Mouse (Mus musculus) heart, embryonic 10.5 days (tissue): ENCODE results near the gene Prnd. TPM values are rescaled to one million over a fixed set of nuclear protein-coding genes. Genes with fewer than 3 reads are reported as not detected.

Source experiments
- DNase-seq: peaks from one replicate; pipeline ENCODE4 v3.0.0-alpha.2; 2017; ENCODE audit warnings: low spot score
- H3K27ac ChIP-seq: fragments of 300-500 bp; sonication (generic); 2 replicates; pipeline ENCODE4 v1.5.1; 2016; ENCODE audit warnings: mild to moderate bottlenecking
- H3K27me3 ChIP-seq: fragments of 300-500 bp; sonication (generic); 2 replicates; pipeline ENCODE4 v1.6.1; 2016; ENCODE audit warnings: mild to moderate bottlenecking; ENCODE audit not compliant: poor library complexity, insufficient read depth, severe bottlenecking
- H3K36me3 ChIP-seq: fragments of 300-500 bp; sonication (generic); 2 replicates; pipeline ENCODE4 v1.6.1; 2016; ENCODE audit warnings: mild to moderate bottlenecking, moderate library complexity
- H3K4me1 ChIP-seq: fragments of 300-500 bp; sonication (generic); 2 replicates; pipeline ENCODE4 v1.6.1; 2016; ENCODE audit warnings: mild to moderate bottlenecking
- H3K4me3 ChIP-seq: fragments of 300-500 bp; sonication (generic); 2 replicates; pipeline ENCODE4 v1.5.1; 2016; ENCODE audit warnings: mild to moderate bottlenecking, moderate library complexity
- H3K9me3 ChIP-seq: fragments of 300-500 bp; sonication (generic); 2 replicates; pipeline ENCODE4 v1.6.1; 2016; ENCODE audit warnings: mild to moderate bottlenecking, moderate library complexity
- WGBS: fragments of 180-500 bp; shearing (Covaris S2); methylation state at CpG from one replicate; pipeline ENCODE4 v1.1.7; 2016; 5-methylcytosine and 5-hydroxymethylcytosine counted together
- polyA plus RNA-seq: library from polyadenylated mRNA; unstranded; fragments of >200 nt; fragmentation: Nextera tagmentation; extraction: Ambion mirVana; gene quantifications from 2 replicates; pipeline ENCODE4 v1.2.1, GENCODE M21; 2016

Gene Prnd
- polyA plus RNA-seq, 1 experiment from 2014 or later, result 4.6 TPM

DNA sequence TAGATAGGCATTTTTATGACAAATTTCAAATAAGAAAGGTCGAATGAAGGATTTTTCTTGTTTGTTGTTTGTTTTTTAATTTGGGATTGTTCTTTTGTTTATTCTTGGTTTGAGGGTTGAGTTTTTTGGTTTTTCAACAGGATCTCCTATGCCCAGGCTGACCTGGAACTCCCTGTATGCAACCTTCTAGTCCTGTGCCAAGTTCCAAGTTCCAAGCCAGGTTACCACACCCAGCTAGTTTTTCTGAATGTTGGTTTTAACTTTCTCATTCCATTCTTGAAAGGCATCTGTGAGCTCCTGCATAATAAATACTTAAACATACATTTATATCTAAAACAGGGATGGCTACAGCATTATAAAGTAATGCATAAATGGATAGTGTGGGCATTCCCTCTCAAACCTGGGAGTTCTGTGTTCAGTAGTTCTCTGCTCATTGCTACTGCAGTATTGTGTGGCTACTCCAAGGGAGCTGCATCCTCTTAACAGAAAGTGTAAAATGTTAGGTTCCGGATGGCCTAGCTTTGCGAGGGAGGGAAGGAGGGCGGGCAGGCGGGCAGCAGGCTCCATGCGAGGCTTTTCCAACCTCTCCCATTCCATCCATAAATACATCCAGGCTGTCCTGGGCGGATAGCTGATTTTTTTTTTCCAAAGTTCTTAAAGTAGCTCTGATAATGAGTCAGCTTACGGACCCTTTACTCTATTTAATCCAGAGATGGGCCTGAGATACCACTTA lies 38.0 kb upstream of the Prnd start:
- DNase-seq, result peak; percentile 66
- Histone ChIP-seq H3K27me3 (no peaks in the 10 kb centered on the region), H3K27ac (no peak overlapping the region), H3K9me3 (no peaks in the 10 kb centered on the region), H3K36me3 (peaks cover 10% of the 10 kb centered on the region), H3K4me3 (no peak overlapping the region), H3K4me1 (peaks cover 25% of the 10 kb centered on the region; the same call in 1 of the 2 replicates)
- WGBS, result 73% methylated on average over 8 of the region's 8 CpGs

GRCm38 (mm10) chr2:131932275-131932902 lies 18.3 kb upstream of the Prnd start:
- Histone ChIP-seq H3K27ac (no peak overlapping the region), H3K4me1 (peaks cover 33% of the 10 kb centered on the region), H3K27me3 (no peaks in the 10 kb centered on the region), H3K9me3 (no peaks in the 10 kb centered on the region), H3K4me3 (no peak overlapping the region), H3K36me3 (peaks cover 14% of the 10 kb centered on the region)
- WGBS, result 68% methylated on average over 7 of the region's 7 CpGs
- peak; percentile 54 for DNase-seq

DNA sequence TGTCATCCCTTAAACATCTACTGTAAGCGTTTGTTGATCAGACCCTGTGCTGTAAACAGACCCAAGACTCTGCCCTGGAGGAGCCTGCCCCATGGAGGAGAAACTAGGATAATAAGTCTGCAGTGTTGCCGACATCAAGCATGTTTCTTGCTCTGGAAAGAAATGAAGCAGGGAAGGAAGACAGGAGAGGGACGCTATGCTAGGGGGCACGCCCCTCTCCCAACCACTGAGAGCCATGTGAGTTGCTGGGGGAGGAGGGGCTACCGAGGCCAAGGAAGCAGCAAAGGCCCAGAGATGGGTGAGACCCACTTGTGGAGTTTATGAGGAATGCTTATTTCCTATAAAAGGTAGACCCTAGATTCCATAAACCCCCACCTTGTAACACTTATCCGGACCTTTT lies 17.6 kb upstream of the Prnd start:
- Histone ChIP-seq H3K4me3 (no peak overlapping the region), H3K9me3 (no peaks in the 10 kb centered on the region), H3K27me3 (no peaks in the 10 kb centered on the region), H3K4me1 (peaks cover 33% of the 10 kb centered on the region), H3K36me3 (peaks cover 14% of the 10 kb centered on the region), H3K27ac (peak overlapping the region; percentile 17; the same call in 1 of the 2 replicates)
- peak; percentile 53 for DNase-seq
- WGBS, result 48% methylated on average over 6 of the region's 6 CpGs

GRCm38 (mm10) chr2:131933598-131933997 lies 17.1 kb upstream of the Prnd start:
- H3K27ac ChIP-seq, result peak overlapping the region; percentile 17; the same call in 1 of the 2 replicates
- peak; percentile 27 for DNase-seq
- H3K4me1 ChIP-seq, result peaks cover 37% of the 10 kb centered on the region
- no peak overlapping the region for H3K4me3 ChIP-seq
- peaks cover 14% of the 10 kb centered on the region for H3K36me3 ChIP-seq
- no peaks in the 10 kb centered on the region for H3K9me3 ChIP-seq
- no peaks in the 10 kb centered on the region for H3K27me3 ChIP-seq
- WGBS, result 70% methylated on average over 3 of the region's 3 CpGs

GRCm38 (mm10) chr2:131934243-131934642 lies 16.4 kb upstream of the Prnd start:
- H3K27ac ChIP-seq, result no peak overlapping the region

GRCm38 (mm10) chr2:131935390-131936105 lies 15.1 kb upstream of the Prnd start:
- WGBS, result 52% methylated on average over 10 of the region's 10 CpGs
- no peaks in the 10 kb centered on the region for H3K27me3 ChIP-seq
- H3K36me3 ChIP-seq, result peaks cover 14% of the 10 kb centered on the region
- no peak overlapping the region for H3K4me3 ChIP-seq
- peak; percentile 77 for DNase-seq
- peaks cover 37% of the 10 kb centered on the region for H3K4me1 ChIP-seq
- no peaks in the 10 kb centered on the region for H3K9me3 ChIP-seq
- H3K27ac ChIP-seq, result no peak overlapping the region; the same call in 1 of the 2 replicates

More at GRCm38 (mm10) chr2:131934243-131934642, 16.4 kb upstream of the Prnd start:
- DNase-seq, result peak; percentile 41
- Histone ChIP-seq H3K4me3 (no peak overlapping the region), H3K9me3 (no peaks in the 10 kb centered on the region), H3K36me3 (peaks cover 14% of the 10 kb centered on the region), H3K27me3 (no peaks in the 10 kb centered on the region), H3K4me1 (peaks cover 37% of the 10 kb centered on the region)
- 89% methylated on average over 2 of the region's 2 CpGs for WGBS

DNA sequence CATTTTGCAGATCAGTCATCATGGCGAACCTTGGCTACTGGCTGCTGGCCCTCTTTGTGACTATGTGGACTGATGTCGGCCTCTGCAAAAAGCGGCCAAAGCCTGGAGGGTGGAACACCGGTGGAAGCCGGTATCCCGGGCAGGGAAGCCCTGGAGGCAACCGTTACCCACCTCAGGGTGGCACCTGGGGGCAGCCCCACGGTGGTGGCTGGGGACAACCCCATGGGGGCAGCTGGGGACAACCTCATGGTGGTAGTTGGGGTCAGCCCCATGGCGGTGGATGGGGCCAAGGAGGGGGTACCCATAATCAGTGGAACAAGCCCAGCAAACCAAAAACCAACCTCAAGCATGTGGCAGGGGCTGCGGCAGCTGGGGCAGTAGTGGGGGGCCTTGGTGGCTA lies 14.3 kb upstream of the Prnd start:
- Histone ChIP-seq H3K36me3 (peaks cover 11% of the 10 kb centered on the region), H3K27ac (no peak overlapping the region), H3K4me1 (peaks cover 37% of the 10 kb centered on the region), H3K4me3 (no peak overlapping the region), H3K27me3 (no peaks in the 10 kb centered on the region), H3K9me3 (no peaks in the 10 kb centered on the region)
- WGBS, result 93% methylated on average over 10 of the region's 10 CpGs
- DNase-seq, result peak; percentile 54

GRCm38 (mm10) chr2:131939404-131940111 lies 11.1 kb upstream of the Prnd start:
- DNase-seq, result peak; percentile 75

DNA sequence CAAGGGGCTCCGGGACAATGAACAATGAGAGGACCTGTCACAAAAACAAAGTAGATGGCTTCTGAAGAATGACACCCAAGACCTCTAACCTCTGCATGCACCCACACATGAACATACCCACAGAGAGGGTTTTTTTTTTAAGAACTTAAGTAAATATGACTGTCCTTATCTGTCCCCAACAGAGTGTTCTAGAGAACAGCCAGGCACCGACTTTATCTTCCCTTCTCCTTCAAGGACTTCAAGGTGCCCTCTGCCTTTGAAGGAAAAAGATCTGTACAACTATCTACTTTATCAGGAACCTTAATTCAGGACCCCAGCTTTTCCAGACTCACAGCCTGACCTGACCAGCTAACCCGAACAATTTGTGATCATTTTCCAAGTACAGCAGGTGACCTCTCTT lies 10.2 kb upstream of the Prnd start:
- Histone ChIP-seq H3K36me3 (peaks cover 11% of the 10 kb centered on the region), H3K27ac (no peak overlapping the region), H3K4me1 (peaks cover 18% of the 10 kb centered on the region), H3K4me3 (no peak overlapping the region), H3K9me3 (no peaks in the 10 kb centered on the region), H3K27me3 (no peaks in the 10 kb centered on the region)
- 42% methylated on average over 3 of the region's 3 CpGs for WGBS
- no peak for DNase-seq

More at GRCm38 (mm10) chr2:131939404-131940111, 11.1 kb upstream of the Prnd start:
- H3K27ac ChIP-seq, result no peak overlapping the region
- peaks cover 11% of the 10 kb centered on the region for H3K36me3 ChIP-seq
- no peaks in the 10 kb centered on the region for H3K9me3 ChIP-seq
- WGBS, result 40% methylated on average over 8 of the region's 8 CpGs
- H3K27me3 ChIP-seq, result no peaks in the 10 kb centered on the region
- H3K4me1 ChIP-seq, result peaks cover 16% of the 10 kb centered on the region
- H3K4me3 ChIP-seq, result no peak overlapping the region

DNA sequence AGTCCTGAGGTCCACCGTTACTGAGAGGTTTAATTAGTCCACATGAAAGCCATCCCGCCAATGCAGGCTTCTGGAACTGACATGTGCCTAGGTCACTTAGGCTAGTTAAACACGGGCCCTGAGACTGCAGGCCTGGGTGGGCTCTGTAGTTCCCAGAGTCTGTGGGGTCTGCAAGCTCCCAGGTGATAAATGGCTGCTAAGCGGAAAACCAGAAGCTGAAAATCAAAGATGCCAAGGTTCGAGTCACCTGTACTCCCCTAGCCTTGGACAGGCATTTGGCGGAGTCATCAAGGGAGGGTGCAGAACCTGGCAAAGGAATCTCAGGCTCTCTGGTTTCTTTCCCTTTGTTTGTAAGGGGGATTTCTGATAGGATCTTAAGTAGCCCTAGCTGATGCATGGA lies 9.2 kb upstream of the Prnd start:
- WGBS, result 81% methylated on average over 6 of the region's 6 CpGs
- Histone ChIP-seq H3K27ac (no peak overlapping the region), H3K4me1 (peaks cover 17% of the 10 kb centered on the region), H3K4me3 (no peak overlapping the region), H3K9me3 (no peaks in the 10 kb centered on the region), H3K27me3 (no peaks in the 10 kb centered on the region), H3K36me3 (peaks cover 8% of the 10 kb centered on the region)
- DNase-seq, result no peak

DNA sequence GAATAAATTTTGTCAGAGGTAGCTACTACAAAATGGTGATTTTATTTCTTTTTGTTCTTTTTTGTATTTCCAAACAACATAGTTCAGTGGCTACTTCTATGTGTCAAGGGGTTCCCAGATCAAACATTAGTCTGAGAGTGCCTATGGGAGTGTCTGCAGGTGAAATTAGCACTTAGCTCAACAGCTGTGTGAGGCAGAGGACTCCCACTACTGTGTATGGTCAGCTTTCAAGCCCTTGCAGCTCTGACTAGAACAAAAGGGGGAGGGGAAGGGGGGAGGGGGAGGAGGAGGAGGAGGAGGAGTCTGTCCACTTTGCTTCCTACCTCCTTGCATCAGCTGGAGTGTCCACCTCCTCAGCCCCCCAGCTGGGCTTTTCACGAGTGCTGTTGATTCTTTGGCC lies 6.3 kb upstream of the Prnd start:
- Histone ChIP-seq H3K4me3 (no peak overlapping the region), H3K36me3 (no peaks in the 10 kb centered on the region), H3K9me3 (no peaks in the 10 kb centered on the region), H3K27ac (0 out of 2 replicates have a peak overlapping the region, but pooled peaks have one; percentile 22), H3K4me1 (peaks cover 13% of the 10 kb centered on the region), H3K27me3 (no peaks in the 10 kb centered on the region)
- 50% methylated on average over 1 of the region's 1 CpGs for WGBS
- DNase-seq, result no peak

GRCm38 (mm10) chr2:131945225-131945624 lies 5.4 kb upstream of the Prnd start:
- 0 out of 2 replicates have a peak overlapping the region, but pooled peaks have one; percentile 22 for H3K27ac ChIP-seq

More at GRCm38 (mm10) chr2:131945225-131945624, 5.4 kb upstream of the Prnd start:
- 61% methylated on average over 8 of the region's 8 CpGs for WGBS
- 0 out of 2 replicates have a peak, but pooled peaks cover under 1% of the 10 kb centered on the region for H3K27me3 ChIP-seq
- H3K4me3 ChIP-seq, result no peak overlapping the region
- no peaks in the 10 kb centered on the region for H3K36me3 ChIP-seq
- no peak for DNase-seq
- no peaks in the 10 kb centered on the region for H3K9me3 ChIP-seq
- peaks cover 16% of the 10 kb centered on the region for H3K4me1 ChIP-seq
